Mouse (Mus musculus): ENCODE data around the gene Cpox.

The Cpox gene

GRCm38 (mm10) chr16:58697261-58697660 is 27.2 kb downstream of the Cpox start:
- no peak for DNase-seq (ENCODE audit: extremely low read depth, insufficient read length, low spot score)

GRCm38 (mm10) chr16:58700174-58700573 is 30.1 kb downstream of the Cpox start:
- DNase-seq (ENCODE audit: extremely low read depth, insufficient read length, low spot score), result no peak

- no peak for DNase-seq (ENCODE audit: extremely low read depth, insufficient read length, low spot score)
Measured at GRCm38 (mm10) chr16:58700816-58701424, 30.8 kb downstream of the Cpox start.

- peak; percentile 21 for DNase-seq (ENCODE audit: extremely low read depth, insufficient read length, low spot score)
Measured at GRCm38 (mm10) chr16:58701779-58702178, 31.7 kb downstream of the Cpox start.

- no peak for DNase-seq (ENCODE audit: extremely low read depth, insufficient read length, low spot score)
Measured at GRCm38 (mm10) chr16:58702329-58702932, 32.3 kb downstream of the Cpox start.

- DNase-seq (ENCODE audit: extremely low read depth, insufficient read length, low spot score), result peak; percentile 7
Measured at GRCm38 (mm10) chr16:58703382-58704124, 33.5 kb downstream of the Cpox start.

GRCm38 (mm10) chr16:58704999-58705398 is 34.9 kb downstream of the Cpox start:
- no peak for DNase-seq (ENCODE audit: extremely low read depth, insufficient read length, low spot score)

GRCm38 (mm10) chr16:58707276-58707905 is 37.3 kb downstream of the Cpox start:
- no peak for DNase-seq (ENCODE audit: extremely low read depth, insufficient read length, low spot score)

GRCm38 (mm10) chr16:58708601-58709475 is 38.7 kb downstream of the Cpox start:
- DNase-seq (ENCODE audit: extremely low read depth, insufficient read length, low spot score), result no peak

- DNase-seq (ENCODE audit: extremely low read depth, insufficient read length, low spot score), result no peak
Measured at GRCm38 (mm10) chr16:58709536-58709935, 39.4 kb downstream of the Cpox start.

GRCm38 (mm10) chr16:58712221-58712620 is 42.1 kb downstream of the Cpox start:
- DNase-seq (ENCODE audit: extremely low read depth, insufficient read length, low spot score), result no peak

GRCm38 (mm10) chr16:58713128-58713527 is 43.0 kb downstream of the Cpox start:
- no peak for DNase-seq (ENCODE audit: extremely low read depth, insufficient read length, low spot score)

GRCm38 (mm10) chr16:58715018-58715417 is 44.9 kb downstream of the Cpox start:
- no peak for DNase-seq (ENCODE audit: extremely low read depth, insufficient read length, low spot score)

- no peak for DNase-seq (ENCODE audit: extremely low read depth, insufficient read length, low spot score)
Measured at GRCm38 (mm10) chr16:58718666-58719120, 48.6 kb downstream of the Cpox start, which contains the start of gene Gpr15. TSS of gene Gpr15 (minus strand) at chr16:58719070.

- no peak for DNase-seq (ENCODE audit: extremely low read depth, insufficient read length, low spot score)
Measured at GRCm38 (mm10) chr16:58722292-58722691, 52.2 kb downstream of the Cpox start.

GRCm38 (mm10) chr16:58726680-58727476 is 56.8 kb downstream of the Cpox start:
- DNase-seq (ENCODE audit: extremely low read depth, insufficient read length, low spot score), result no peak

- peak; percentile 98 for DNase-seq (ENCODE audit: extremely low read depth, insufficient read length, low spot score)
Measured at GRCm38 (mm10) chr16:58727477-58728131, 57.5 kb downstream of the Cpox start, which contains the start of gene Cldnd1. TSS of gene Cldnd1 (plus strand) at chr16:58727910.

GRCm38 (mm10) chr16:58728176-58728671 is 58.1 kb downstream of the Cpox start:
- DNase-seq (ENCODE audit: extremely low read depth, insufficient read length, low spot score), result no peak

GRCm38 (mm10) chr16:58738205-58738604 is 68.1 kb downstream of the Cpox start:
- DNase-seq (ENCODE audit: extremely low read depth, insufficient read length, low spot score), result no peak

All from 3134 (cell line).